Mouse (Mus musculus) ES-E14 (cell line): ENCODE data around the gene Nsun4.

Source experiments
- CHD2 ChIP-seq: IDR thresholded peaks from 2 replicates; pipeline ENCODE4 v1.6.1; 2014; ENCODE audit warnings: mild to moderate bottlenecking, low read depth, low read length, inconsistent platforms
- HCFC1 ChIP-seq: IDR thresholded peaks from 2 replicates; pipeline ENCODE4 v1.6.1; 2012; ENCODE audit warnings: low read length, inconsistent platforms, borderline replicate concordance; ENCODE audit not compliant: insufficient read depth
- MAFK ChIP-seq: IDR thresholded peaks from 2 replicates; pipeline ENCODE4 v1.6.1; 2014; ENCODE audit warnings: mild to moderate bottlenecking, low read depth, low read length, inconsistent platforms; ENCODE audit not compliant: insufficient read depth
- ZC3H11A ChIP-seq: IDR thresholded peaks from 2 replicates; pipeline ENCODE4 v1.6.1; 2012; ENCODE audit warnings: low read depth, mild to moderate bottlenecking, inconsistent platforms, low read length, borderline replicate concordance
- ZNF384 ChIP-seq: IDR thresholded peaks from 2 replicates; pipeline ENCODE4 v1.6.1; 2012; ENCODE audit warnings: low read depth, low read length, inconsistent platforms

DNA sequence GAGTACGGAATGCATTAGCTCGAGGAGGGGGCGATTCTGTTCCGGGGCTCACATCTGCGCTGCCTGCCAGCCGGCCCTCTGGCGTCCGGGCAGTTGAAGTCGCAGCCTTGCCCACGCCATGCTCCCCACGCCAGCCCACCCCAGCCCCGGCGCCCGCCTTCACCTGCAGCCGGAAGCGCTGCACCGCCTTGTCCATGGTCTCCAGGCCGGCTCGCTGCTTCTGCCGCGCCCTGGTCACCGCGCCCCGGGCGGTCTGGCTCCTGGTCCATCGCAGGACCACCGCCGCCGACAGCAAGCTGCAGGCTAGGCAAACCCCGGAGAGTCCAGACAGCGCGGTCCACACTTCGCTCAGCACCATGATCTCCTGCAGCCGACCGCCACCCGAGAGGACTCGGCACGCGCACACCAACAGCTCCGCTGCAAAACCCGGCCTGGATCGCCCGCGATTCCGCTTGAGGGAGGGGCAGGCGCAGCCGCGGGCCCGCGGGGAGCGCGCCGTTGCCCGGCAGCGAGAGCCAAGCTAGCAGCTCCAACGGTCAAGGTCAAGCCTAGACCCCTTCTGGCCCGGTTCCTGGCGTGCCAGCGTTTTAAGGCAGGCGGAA lies 36.3 kb downstream of the Nsun4 start:
- no peak for TF ChIP-seq CHD2
- TF ChIP-seq MAFK, result no peak
- no peak for TF ChIP-seq ZC3H11A
- TF ChIP-seq ZNF384, result no peak
- TF ChIP-seq HCFC1, result no peak
